Mouse (Mus musculus): ENCODE results near the gene Rbpj. TPM values are rescaled to one million over a fixed set of nuclear protein-coding genes. Genes with fewer than 3 reads are reported as not detected.

Gene Rbpj
- polyA plus RNA-seq, 1 experiment: 22.1 TPM

- Histone ChIP-seq H3K4me1 (ENCODE audit: control insufficient read depth, insufficient read depth, low read length) (no peaks in the 10 kb centered on the region), H3K27ac (ENCODE audit: insufficient read depth, low read length) (no peak overlapping the region), H3K4me3 (ENCODE audit: insufficient read depth, low read length) (no peak overlapping the region)
- TF ChIP-seq POLR2A (IDR thresholded peaks at IDR 0.05; ENCODE audit: extremely low read depth, insufficient read depth, low read length): no peak
- TF ChIP-seq CTCF (IDR thresholded peaks at IDR 0.05; ENCODE audit: extremely low read depth, insufficient read depth, low read length): no peak
These were observed 88.2 kb downstream of the Rbpj start for GRCm38 (mm10) chr5:53554180-53554579.

- TF ChIP-seq POLR2A (IDR thresholded peaks at IDR 0.05; ENCODE audit: extremely low read depth, insufficient read depth, low read length) (no peak), CTCF (IDR thresholded peaks at IDR 0.05; ENCODE audit: extremely low read depth, insufficient read depth, low read length) (no peak)
- Histone ChIP-seq H3K4me3 (ENCODE audit: insufficient read depth, low read length) (no peak overlapping the region), H3K4me1 (ENCODE audit: control insufficient read depth, insufficient read depth, low read length) (no peaks in the 10 kb centered on the region), H3K27ac (ENCODE audit: insufficient read depth, low read length) (no peak overlapping the region)
These were observed 89.0 kb downstream of the Rbpj start for GRCm38 (mm10) chr5:53554926-53555325.

DNA sequence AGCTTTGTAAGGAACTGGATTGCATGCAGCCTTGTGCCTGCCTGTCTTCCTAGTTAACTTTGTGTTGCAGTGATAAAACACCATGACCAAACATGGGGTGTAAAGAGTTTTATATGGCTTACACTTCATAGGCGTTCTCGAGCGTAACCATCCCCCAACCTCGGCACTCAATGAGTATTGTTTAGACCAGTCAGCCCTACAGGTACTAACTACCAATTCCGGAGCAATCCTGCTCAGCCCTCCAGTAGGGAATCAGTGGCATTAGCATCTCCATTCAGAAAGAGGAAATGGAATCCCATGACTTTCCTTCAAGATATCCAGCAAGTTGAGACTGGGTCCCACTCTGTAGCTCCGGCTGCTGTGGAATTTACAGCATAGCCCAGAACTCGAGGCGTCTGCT is 89.5 kb downstream of the Rbpj start:
- Histone ChIP-seq H3K4me3 (ENCODE audit: insufficient read depth, low read length) (no peak overlapping the region), H3K4me1 (ENCODE audit: control insufficient read depth, insufficient read depth, low read length) (no peaks in the 10 kb centered on the region), H3K27ac (ENCODE audit: insufficient read depth, low read length) (no peak overlapping the region)
- TF ChIP-seq CTCF (IDR thresholded peaks at IDR 0.05; ENCODE audit: extremely low read depth, insufficient read depth, low read length): no peak
- no peak for TF ChIP-seq POLR2A (IDR thresholded peaks at IDR 0.05; ENCODE audit: extremely low read depth, insufficient read depth, low read length)

DNA sequence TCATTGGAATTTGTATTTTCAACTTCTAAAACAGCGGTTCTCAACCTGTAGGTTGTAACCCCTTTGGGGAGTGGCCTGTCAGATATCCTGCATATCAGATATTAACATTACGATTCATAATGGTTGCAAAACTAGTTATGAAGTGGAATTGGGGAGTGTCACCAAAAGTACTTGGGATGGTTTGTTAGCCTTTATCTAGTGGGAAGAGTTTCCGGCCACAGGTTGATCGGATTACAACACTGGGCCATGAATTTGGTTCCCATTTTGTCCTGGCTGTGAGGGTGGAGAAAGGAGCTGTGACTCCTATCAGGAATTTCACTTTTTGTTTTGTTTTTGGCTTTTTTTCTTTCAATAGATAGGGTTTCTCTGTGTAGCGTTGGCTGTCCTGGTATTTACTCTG is 90.0 kb downstream of the Rbpj start:
- Histone ChIP-seq H3K4me3 (ENCODE audit: insufficient read depth, low read length) (no peak overlapping the region), H3K27ac (ENCODE audit: insufficient read depth, low read length) (no peak overlapping the region), H3K4me1 (ENCODE audit: control insufficient read depth, insufficient read depth, low read length) (no peaks in the 10 kb centered on the region)
- TF ChIP-seq POLR2A (IDR thresholded peaks at IDR 0.05; ENCODE audit: extremely low read depth, insufficient read depth, low read length): no peak
- TF ChIP-seq CTCF (IDR thresholded peaks at IDR 0.05; ENCODE audit: extremely low read depth, insufficient read depth, low read length): no peak

DNA sequence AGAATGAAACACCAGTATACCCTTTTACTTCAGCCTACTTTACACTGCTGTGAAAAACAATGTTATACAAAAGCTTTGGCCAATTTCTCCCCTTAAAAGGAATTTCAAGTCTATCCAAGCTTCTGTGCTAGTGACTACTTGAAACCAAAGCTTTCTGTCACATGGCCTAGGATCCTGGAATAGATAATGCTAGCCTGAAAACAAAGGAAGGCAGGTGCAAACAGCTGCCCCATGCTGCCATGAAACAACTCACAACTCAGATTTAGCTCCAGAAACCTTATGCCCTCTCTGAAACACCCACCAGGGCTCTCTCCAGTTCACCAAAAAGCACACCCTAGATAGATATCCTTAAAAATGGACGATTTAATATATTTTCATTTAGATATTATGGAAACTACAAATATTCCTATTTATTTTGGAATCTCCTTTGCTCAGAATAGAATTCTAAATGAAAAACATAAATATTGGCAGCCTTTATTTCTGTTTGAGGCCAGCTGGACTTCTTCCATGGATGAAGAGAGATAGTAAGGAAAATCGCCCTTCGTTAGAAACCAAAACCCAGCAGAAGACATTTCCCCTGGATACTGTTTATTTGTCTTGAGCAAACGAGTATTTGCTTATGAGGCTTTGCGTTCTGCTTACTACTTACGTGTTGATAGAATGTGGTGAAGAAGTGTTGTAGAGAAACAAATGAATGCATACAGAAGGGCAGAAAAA is 91.8 kb downstream of the Rbpj start:
- H3K4me3 ChIP-seq (ENCODE audit: insufficient read depth, low read length): no peak overlapping the region
- no peak overlapping the region for H3K27ac ChIP-seq (ENCODE audit: insufficient read depth, low read length)
- no peaks in the 10 kb centered on the region for H3K4me1 ChIP-seq (ENCODE audit: control insufficient read depth, insufficient read depth, low read length)
- TF ChIP-seq CTCF (IDR thresholded peaks at IDR 0.05; ENCODE audit: extremely low read depth, insufficient read depth, low read length): no peak
- TF ChIP-seq POLR2A (IDR thresholded peaks at IDR 0.05; ENCODE audit: extremely low read depth, insufficient read depth, low read length): no peak

DNA sequence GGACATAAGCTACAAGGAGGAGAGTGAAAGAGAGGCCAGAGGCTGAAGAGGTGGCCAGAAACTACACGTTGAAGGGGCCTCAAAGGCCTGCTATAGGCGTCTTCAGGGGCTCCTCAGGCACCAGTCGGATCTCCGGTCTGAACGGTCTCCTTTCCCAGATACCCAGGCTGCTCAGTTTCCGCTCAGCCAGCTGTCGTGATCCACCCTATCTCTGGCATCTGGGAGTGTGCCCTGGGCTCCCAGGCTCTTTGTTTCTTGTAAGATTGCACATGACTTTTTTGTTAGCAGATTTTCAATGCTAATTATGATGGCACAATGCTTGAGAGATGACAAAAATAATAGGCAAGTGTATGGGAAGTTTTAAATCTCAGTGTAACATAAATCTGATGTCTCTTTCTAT is 95.2 kb downstream of the Rbpj start:
- Histone ChIP-seq H3K27ac (ENCODE audit: insufficient read depth, low read length) (no peak overlapping the region), H3K4me3 (ENCODE audit: insufficient read depth, low read length) (no peak overlapping the region), H3K4me1 (ENCODE audit: control insufficient read depth, insufficient read depth, low read length) (no peaks in the 10 kb centered on the region)
- TF ChIP-seq POLR2A (IDR thresholded peaks at IDR 0.05; ENCODE audit: extremely low read depth, insufficient read depth, low read length) (no peak), CTCF (IDR thresholded peaks at IDR 0.05; ENCODE audit: extremely low read depth, insufficient read depth, low read length) (no peak)

DNA sequence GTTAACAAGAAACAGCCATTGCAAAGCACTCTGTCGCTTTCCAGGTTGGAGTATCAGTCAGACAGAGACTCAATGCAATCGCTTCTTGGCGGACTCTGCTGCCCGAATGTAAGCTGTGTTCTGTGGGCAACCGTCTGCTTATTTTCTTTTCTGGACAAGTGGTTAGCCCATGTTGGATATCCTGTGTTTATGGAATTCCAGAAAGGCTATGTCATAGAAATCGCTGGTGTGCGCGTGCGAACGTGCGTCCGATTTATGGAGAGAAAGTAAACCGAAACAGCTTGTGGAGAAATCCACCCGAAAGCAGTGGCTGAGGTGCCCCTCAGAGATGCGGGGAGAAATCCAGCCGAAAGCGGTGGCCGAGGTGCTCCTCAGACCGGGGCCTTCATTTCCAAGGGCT is 98.4 kb downstream of the Rbpj start:
- Histone ChIP-seq H3K4me3 (ENCODE audit: insufficient read depth, low read length) (no peak overlapping the region), H3K27ac (ENCODE audit: insufficient read depth, low read length) (no peak overlapping the region), H3K4me1 (ENCODE audit: control insufficient read depth, insufficient read depth, low read length) (no peaks in the 10 kb centered on the region)
- no peak for TF ChIP-seq CTCF (IDR thresholded peaks at IDR 0.05; ENCODE audit: extremely low read depth, insufficient read depth, low read length)
- TF ChIP-seq POLR2A (IDR thresholded peaks at IDR 0.05; ENCODE audit: extremely low read depth, insufficient read depth, low read length): no peak

GRCm38 (mm10) chr5:53565213-53565794 is 99.4 kb downstream of the Rbpj start:
- Histone ChIP-seq H3K27ac (ENCODE audit: insufficient read depth, low read length) (no peak overlapping the region), H3K4me1 (ENCODE audit: control insufficient read depth, insufficient read depth, low read length) (no peaks in the 10 kb centered on the region), H3K4me3 (ENCODE audit: insufficient read depth, low read length) (no peak overlapping the region)
- TF ChIP-seq CTCF (IDR thresholded peaks at IDR 0.05; ENCODE audit: extremely low read depth, insufficient read depth, low read length): no peak
- TF ChIP-seq POLR2A (IDR thresholded peaks at IDR 0.05; ENCODE audit: extremely low read depth, insufficient read depth, low read length): no peak

DNA sequence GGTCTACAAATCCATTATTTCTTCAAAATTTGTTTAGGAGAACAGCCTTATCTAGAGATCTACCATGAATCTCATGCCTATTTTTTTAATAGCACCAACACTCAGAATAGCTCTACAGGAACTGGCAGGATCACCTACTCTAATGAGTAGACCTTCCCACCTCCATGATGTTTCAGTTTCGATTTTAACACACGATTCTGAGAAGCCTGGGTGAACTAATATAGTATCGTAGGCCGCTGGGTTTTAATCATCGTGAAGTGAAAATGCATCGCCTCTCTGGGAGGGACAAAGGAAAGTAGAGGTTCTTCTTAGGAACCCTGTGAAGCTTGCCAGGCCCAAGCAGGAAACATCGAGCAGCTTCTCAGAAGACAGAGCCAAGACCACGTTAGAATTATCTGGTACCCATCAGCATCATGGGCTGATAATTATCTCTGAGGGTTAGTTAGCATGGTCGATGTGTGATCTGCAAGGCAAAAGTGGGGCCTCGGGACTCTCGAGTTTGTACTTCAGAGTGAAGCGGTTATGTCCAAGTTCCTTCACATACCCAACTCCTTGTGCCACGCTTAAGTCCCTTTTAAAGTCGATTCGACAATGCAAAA is 100.6 kb downstream of the Rbpj start:
- Histone ChIP-seq H3K4me1 (ENCODE audit: control insufficient read depth, insufficient read depth, low read length) (no peaks in the 10 kb centered on the region), H3K27ac (ENCODE audit: insufficient read depth, low read length) (no peak overlapping the region), H3K4me3 (ENCODE audit: insufficient read depth, low read length) (no peak overlapping the region)
- no peak for TF ChIP-seq CTCF (IDR thresholded peaks at IDR 0.05; ENCODE audit: extremely low read depth, insufficient read depth, low read length)
- no peak for TF ChIP-seq POLR2A (IDR thresholded peaks at IDR 0.05; ENCODE audit: extremely low read depth, insufficient read depth, low read length)

DNA sequence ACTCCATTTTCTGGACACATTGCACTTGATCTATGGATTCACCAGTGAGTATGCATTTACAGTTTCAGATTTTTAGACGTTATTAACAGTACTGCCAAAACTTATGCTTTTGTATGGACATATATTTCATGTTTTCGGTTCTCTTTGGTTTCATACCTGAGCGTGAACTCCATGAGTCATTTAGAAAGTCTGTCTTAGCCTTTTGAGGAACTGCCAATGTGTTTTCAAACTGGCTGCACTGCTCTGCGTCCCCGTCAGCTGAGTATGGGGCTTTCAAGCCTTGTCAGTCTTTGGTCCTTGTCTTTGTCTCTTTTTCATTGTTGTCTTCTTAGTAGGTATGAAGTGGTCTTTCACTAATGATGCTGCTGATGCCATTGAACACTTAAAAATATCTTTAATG is 106.5 kb downstream of the Rbpj start:
- no peak for TF ChIP-seq POLR2A (IDR thresholded peaks at IDR 0.05; ENCODE audit: extremely low read depth, insufficient read depth, low read length)
- TF ChIP-seq CTCF (IDR thresholded peaks at IDR 0.05; ENCODE audit: extremely low read depth, insufficient read depth, low read length): no peak

More for the DNA sequence above, 106.5 kb downstream of the Rbpj start:
- no peak overlapping the region for H3K27ac ChIP-seq (ENCODE audit: insufficient read depth, low read length)
- no peak overlapping the region for H3K4me3 ChIP-seq (ENCODE audit: insufficient read depth, low read length)
- no peaks in the 10 kb centered on the region; the same call in 1 of the 2 replicates for H3K4me1 ChIP-seq (ENCODE audit: control insufficient read depth, insufficient read depth, low read length)
